Mouse (Mus musculus): ENCODE measurements around the gene Erp27. TPM values are rescaled to one million over a fixed set of nuclear protein-coding genes. Genes with fewer than 3 reads are reported as not detected.
"Not testable (repeated sequence)": the region's sequence is repeated elsewhere in the genome, so short reads cannot be mapped to it uniquely, and the experiment has no call there.

Erp27 gene
- polyA plus RNA-seq, 1 experiment from 2014 or later, result 0.62 TPM

DNA sequence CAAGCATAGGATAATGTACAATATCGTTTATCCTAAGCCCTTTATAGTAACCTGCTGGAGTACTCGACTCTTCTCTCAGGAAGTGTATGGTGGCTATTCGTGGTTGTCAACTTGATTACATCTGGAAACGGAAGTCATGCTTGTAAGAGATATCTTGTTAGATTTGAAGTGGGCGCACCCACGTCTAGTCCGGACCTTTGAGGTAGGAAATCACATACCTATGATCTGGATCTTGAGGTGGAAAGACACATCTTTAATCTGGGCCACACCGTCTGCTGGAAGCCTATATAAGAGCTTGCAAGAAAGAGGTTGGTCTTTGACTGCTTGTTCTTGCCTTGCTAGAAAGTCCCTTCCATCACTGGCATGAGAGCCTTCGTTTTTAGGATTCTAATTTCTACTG lies 19.5 kb downstream of the Erp27 start:
- Histone ChIP-seq H3K9ac (no peak overlapping the region), H3K4me2 (no peak overlapping the region), H3K9me3 (no peaks in the 10 kb centered on the region), H3K27ac (no peak overlapping the region), H3K36me3 (no peaks in the 10 kb centered on the region), H3K27me3 (no peaks in the 10 kb centered on the region), H3K4me1 (peaks cover 46% of the 10 kb centered on the region), H3K4me3 (no peak overlapping the region)
- ATAC-seq (ENCODE audit: borderline replicate concordance, extremely low read depth, low FRiP score, low TSS enrichment), result no peak
- 86% methylated on average over 9 of the region's 9 CpGs for WGBS

DNA sequence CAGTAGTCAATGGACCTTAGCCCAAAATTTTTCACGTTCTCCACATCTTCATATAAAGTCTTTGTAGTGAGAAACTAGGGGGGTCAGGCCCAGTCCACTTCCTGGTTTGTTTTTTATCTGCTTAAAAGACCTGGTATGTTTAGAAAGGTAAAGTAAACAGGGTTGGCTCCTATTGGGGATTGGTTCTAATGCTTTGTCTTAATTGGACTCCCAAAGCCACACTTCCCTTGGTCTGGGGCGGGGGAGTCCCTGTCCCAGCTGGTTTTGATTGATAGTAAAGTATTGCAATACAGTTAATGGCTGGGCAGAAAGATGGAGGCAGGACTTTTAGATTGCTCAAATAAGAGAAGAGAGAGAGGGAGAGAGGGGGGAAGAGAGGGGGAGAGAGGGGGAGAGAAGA lies 21.0 kb downstream of the Erp27 start:
- no peaks in the 10 kb centered on the region for H3K27me3 ChIP-seq
- no peak for ATAC-seq (ENCODE audit: borderline replicate concordance, extremely low read depth, low FRiP score, low TSS enrichment)
- no peaks in the 10 kb centered on the region for H3K36me3 ChIP-seq
- H3K4me3 ChIP-seq, result no peak overlapping the region
- WGBS, result 59% methylated on average over 2 of the region's 2 CpGs
- H3K9me3 ChIP-seq, result no peaks in the 10 kb centered on the region
- H3K4me1 ChIP-seq, result peaks cover 43% of the 10 kb centered on the region
- 0 out of 2 replicates have a peak overlapping the region, but pooled peaks have one; percentile 6 for H3K27ac ChIP-seq
- no peak overlapping the region for H3K9ac ChIP-seq
- no peak overlapping the region for H3K4me2 ChIP-seq

DNA sequence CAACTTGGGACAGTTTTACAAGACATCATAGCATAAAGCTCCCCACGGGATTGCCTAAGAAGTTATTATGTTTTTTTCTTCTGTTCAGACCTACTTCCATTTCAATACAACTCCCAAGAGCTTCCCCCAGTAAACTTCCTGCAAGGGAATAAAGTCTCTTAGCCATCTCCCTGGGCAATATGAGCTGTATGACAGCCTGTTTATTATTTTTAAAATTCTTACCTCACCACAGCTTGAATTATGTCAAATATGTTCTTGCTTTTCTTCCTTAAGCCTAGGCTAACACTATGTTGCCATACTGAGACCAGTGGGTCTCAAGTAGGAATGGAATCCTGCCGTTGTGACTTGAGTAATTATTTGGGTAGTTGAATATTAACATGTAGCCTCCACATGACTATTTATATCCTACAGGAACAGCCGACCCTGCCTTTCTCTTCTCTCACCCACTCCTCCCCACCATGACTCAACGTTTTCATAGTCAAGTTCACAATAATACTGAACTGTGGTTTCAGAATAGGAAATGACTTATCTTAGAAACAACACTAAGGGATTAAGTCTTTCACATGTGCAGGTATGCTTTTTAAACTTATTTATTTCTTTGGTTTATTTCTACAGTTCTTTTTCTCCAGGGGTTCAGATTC lies 21.5 kb downstream of the Erp27 start:
- no peaks in the 10 kb centered on the region for H3K36me3 ChIP-seq
- no peak for ATAC-seq (ENCODE audit: borderline replicate concordance, extremely low read depth, low FRiP score, low TSS enrichment)
- no peak overlapping the region for H3K4me3 ChIP-seq
- H3K9me3 ChIP-seq, result no peaks in the 10 kb centered on the region
- no peak overlapping the region for H3K4me2 ChIP-seq
- 31% methylated on average over 4 of the region's 4 CpGs for WGBS
- H3K9ac ChIP-seq, result no peak overlapping the region
- no peaks in the 10 kb centered on the region for H3K27me3 ChIP-seq
- H3K27ac ChIP-seq, result 0 out of 2 replicates have a peak overlapping the region, but pooled peaks have one; percentile 15
- peaks cover 42% of the 10 kb centered on the region for H3K4me1 ChIP-seq

DNA sequence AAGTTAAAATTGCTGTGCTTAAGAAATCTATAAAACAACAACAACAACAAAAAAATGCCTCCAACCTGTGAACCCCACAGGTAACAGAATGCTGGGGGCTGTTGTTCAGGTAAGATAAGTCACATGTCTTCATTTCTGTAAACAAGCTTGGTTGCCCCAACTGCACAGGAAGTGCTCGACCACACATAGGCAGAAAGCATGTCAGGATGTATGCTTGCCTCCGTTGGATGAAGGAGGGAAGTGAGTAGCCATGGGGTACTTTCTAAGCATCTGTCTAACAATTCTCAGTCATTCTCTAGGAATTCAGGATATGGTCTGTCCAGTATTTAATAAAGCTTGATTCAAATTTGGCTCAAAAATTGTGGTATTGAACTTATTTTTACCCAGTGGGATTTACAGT lies 23.0 kb downstream of the Erp27 start:
- no peak overlapping the region for H3K4me2 ChIP-seq
- H3K27ac ChIP-seq, result peak overlapping the region; percentile 94
- H3K27me3 ChIP-seq, result no peaks in the 10 kb centered on the region
- H3K4me3 ChIP-seq, result no peak overlapping the region
- WGBS, result 27% methylated on average over 2 of the region's 2 CpGs
- H3K9me3 ChIP-seq, result no peaks in the 10 kb centered on the region
- no peak for ATAC-seq (ENCODE audit: borderline replicate concordance, extremely low read depth, low FRiP score, low TSS enrichment)
- H3K36me3 ChIP-seq, result no peaks in the 10 kb centered on the region
- no peak overlapping the region for H3K9ac ChIP-seq
- H3K4me1 ChIP-seq, result peaks cover 51% of the 10 kb centered on the region

DNA sequence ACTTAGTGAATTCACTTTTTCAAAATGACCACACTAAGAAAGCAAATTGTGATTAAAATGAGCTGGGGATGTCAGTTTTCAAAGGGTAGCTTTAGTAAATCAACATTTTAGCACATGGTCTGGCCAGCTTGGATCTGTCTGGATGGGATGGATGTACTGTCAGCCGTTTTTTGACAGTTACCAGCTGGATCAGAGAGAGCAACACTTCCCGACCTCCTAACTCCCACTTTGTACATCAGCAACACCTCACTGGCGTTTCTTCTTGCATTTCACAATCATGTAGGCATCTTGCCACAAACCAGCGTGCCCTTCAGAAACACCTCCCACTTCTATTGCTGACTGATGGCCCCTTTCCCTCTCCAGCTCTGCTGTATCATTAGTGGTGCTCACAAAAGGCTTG lies 23.8 kb downstream of the Erp27 start:
- Histone ChIP-seq H3K4me1 (peaks cover 49% of the 10 kb centered on the region), H3K27ac (peak overlapping the region; percentile 94), H3K36me3 (no peaks in the 10 kb centered on the region), H3K4me2 (no peak overlapping the region), H3K9me3 (no peaks in the 10 kb centered on the region), H3K27me3 (no peaks in the 10 kb centered on the region), H3K9ac (no peak overlapping the region), H3K4me3 (no peak overlapping the region)
- ATAC-seq (ENCODE audit: borderline replicate concordance, extremely low read depth, low FRiP score, low TSS enrichment), result peak; percentile 95
- 33% methylated on average over 4 of the region's 4 CpGs for WGBS

DNA sequence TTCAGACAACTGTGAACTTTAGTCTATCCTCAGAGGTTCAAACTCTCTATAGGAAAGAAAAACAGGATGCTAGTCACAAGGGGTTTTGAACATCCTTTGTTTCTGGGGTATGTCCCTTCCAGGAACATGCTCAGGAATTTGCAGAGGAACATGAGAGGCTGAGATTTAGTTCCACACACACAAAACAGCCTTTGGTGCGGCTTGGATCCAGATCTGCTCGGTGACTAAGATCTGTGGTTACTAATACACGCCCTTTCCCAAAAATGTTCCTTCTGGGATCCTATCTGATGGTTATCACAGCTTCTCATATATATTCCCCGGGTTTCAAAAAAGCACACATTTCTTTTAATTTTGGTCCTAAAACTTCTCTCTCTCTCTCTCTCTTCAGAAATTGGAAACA lies 24.2 kb downstream of the Erp27 start:
- 35% methylated on average over 4 of the region's 4 CpGs for WGBS
- no peak overlapping the region for H3K4me3 ChIP-seq
- no peaks in the 10 kb centered on the region for H3K27me3 ChIP-seq
- H3K36me3 ChIP-seq, result no peaks in the 10 kb centered on the region
- H3K27ac ChIP-seq, result peak overlapping the region; percentile 94
- H3K4me2 ChIP-seq, result no peak overlapping the region; the same call in 1 of the 2 replicates
- H3K9me3 ChIP-seq, result no peaks in the 10 kb centered on the region
- ATAC-seq (ENCODE audit: borderline replicate concordance, extremely low read depth, low FRiP score, low TSS enrichment), result peak; percentile 29; the same call in 1 of the 2 replicates
- no peak overlapping the region for H3K9ac ChIP-seq
- peaks cover 49% of the 10 kb centered on the region for H3K4me1 ChIP-seq

DNA sequence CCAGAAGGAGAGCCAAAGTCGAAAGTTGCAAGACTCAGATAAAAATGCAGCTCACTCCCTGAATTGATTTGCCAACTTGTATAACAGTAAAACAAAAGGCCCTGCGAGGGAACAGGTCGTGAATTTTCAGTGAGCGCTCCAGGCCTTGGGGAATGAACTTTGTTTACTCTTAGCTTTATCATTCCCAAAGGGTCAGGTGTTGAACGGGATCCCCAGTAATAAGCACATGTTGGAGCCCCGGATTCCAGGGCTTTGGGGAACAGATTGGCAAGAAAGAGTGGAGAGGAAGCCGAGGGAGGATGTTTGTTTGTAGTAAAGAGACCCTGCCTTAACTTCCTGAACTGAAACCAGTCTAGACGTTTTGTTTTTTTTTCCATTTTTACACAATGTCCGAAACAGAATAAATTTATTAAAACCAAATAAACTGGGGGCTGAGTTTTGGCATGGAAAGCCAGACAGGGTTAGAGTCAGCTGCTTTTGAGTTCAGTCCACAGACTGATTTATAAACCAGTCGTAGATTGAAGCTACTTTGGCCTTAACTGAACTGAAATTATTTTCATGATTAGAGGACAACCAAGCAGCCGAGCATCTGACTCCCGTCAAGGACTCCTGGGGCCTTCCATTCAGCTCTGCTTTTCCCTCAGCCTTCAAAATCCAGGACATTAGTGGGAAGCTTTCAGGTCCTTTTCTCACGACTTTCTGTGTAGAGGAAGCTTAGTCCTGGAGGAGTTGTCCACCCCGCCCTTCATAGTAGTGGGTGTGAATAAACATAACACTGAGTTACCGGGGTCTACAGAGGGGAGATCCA lies 27.2 kb downstream of the Erp27 start:
- no peak overlapping the region for H3K4me3 ChIP-seq
- no peaks in the 10 kb centered on the region for H3K9me3 ChIP-seq
- H3K36me3 ChIP-seq, result no peaks in the 10 kb centered on the region
- peak overlapping the region; percentile 90 for H3K27ac ChIP-seq
- no peaks in the 10 kb centered on the region for H3K27me3 ChIP-seq
- peaks cover 45% of the 10 kb centered on the region for H3K4me1 ChIP-seq
- no peak overlapping the region for H3K4me2 ChIP-seq
- WGBS, result 25% methylated on average over 15 of the region's 15 CpGs
- H3K9ac ChIP-seq, result no peak overlapping the region
- no peak for ATAC-seq (ENCODE audit: borderline replicate concordance, extremely low read depth, low FRiP score, low TSS enrichment)

DNA sequence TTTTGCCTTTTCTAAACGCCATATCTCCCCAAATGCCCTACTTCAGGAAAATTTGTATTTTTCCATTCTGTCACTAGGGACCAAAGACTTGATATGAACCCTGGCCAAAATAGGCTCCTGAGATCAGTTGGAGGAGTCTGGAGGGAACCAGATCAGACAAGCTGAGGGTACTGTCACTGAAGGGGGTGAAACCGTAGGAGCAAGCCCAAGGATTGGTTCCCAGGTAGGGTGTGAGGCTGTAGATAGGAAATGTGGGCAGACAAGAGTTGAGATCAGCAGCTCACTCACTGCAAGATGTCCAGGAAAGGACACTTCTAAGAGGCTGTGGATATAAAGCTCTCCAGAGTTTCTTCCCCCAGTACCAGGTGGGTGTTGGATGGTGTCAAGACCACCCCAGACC lies 30.0 kb downstream of the Erp27 start:
- Histone ChIP-seq H3K4me2 (no peak overlapping the region), H3K4me3 (no peak overlapping the region), H3K27me3 (no peaks in the 10 kb centered on the region), H3K4me1 (peaks cover 42% of the 10 kb centered on the region), H3K9ac (no peak overlapping the region), H3K27ac (no peak overlapping the region), H3K36me3 (no peaks in the 10 kb centered on the region), H3K9me3 (no peaks in the 10 kb centered on the region)
- 85% methylated on average over 2 of the region's 2 CpGs for WGBS
- ATAC-seq (ENCODE audit: borderline replicate concordance, extremely low read depth, low FRiP score, low TSS enrichment), result no peak

DNA sequence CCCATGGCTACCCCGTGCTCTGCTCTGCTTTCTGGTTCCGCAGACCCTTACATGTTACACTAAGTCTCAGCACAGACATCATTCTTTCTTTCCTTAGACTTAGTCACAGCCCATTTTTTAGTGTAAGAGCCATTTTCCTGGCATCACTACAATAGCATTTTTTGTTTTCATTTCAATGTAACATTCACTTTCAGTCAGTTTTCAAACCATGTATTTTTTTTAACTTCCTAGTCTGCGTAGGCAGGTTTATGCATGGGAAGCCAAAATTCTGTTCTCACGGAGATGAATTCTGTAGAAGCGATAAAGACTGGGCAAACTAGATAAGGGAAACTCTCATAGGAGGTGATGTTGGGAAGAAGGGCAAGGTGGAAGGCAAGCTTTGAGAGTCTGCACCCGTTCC lies 32.4 kb downstream of the Erp27 start:
- no peaks in the 10 kb centered on the region for H3K27me3 ChIP-seq
- H3K4me3 ChIP-seq, result no peak overlapping the region
- no peaks in the 10 kb centered on the region for H3K36me3 ChIP-seq
- WGBS, result 65% methylated on average over 6 of the region's 6 CpGs
- H3K4me2 ChIP-seq, result no peak overlapping the region
- H3K4me1 ChIP-seq, result peaks cover 21% of the 10 kb centered on the region
- peak overlapping the region; percentile 73 for H3K27ac ChIP-seq
- no peaks in the 10 kb centered on the region for H3K9me3 ChIP-seq
- H3K9ac ChIP-seq, result no peak overlapping the region
- no peak for ATAC-seq (ENCODE audit: borderline replicate concordance, extremely low read depth, low FRiP score, low TSS enrichment)

DNA sequence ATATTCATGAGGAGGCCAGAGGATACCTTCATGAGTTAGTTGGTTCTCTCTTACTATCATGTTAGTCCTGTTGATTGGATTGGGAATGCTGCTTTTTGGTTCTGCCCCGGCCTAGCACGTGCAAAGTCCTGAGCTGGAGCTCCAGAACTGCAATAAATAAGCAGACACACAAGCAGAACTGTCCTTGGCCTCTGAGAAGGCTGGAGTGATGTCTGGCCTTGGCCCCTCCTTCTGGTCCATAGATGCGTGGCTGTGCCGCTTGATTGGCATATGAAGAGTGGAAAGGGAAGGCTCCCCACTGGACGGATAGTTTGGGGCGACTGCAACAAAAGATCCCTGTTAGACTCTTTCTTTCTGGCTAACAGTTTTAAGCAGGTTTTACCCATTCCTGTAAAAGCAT lies 32.9 kb downstream of the Erp27 start:
- WGBS, result 86% methylated on average over 6 of the region's 6 CpGs
- Histone ChIP-seq H3K9ac (no peak overlapping the region), H3K4me3 (no peak overlapping the region), H3K4me2 (no peak overlapping the region), H3K27ac (peak overlapping the region; percentile 73), H3K9me3 (no peaks in the 10 kb centered on the region), H3K27me3 (no peaks in the 10 kb centered on the region), H3K4me1 (peaks cover 17% of the 10 kb centered on the region), H3K36me3 (no peaks in the 10 kb centered on the region)
- no peak for ATAC-seq (ENCODE audit: borderline replicate concordance, extremely low read depth, low FRiP score, low TSS enrichment)

DNA sequence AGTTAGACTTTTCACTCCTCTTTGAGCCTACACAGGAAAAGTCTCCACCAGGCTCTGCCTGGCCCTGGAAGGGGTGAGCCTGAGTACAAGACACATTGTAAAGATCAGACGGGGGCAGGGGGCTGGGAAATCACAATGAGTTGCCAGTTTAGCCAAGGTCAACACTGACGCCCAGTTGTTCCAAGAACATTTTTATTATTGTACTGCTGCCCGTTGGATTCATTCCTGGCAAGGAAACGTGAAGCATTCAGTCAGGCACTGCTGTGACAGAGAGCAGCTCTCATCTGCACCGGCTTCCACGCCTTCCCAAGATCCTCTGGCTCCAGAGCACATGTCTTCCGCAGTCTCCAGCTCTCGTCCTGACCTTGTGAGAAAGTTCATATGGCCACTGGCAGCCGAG lies 34.1 kb downstream of the Erp27 start:
- Histone ChIP-seq H3K4me3 (no peak overlapping the region), H3K4me2 (no peak overlapping the region)
- WGBS, result 38% methylated on average over 9 of the region's 9 CpGs

DNA sequence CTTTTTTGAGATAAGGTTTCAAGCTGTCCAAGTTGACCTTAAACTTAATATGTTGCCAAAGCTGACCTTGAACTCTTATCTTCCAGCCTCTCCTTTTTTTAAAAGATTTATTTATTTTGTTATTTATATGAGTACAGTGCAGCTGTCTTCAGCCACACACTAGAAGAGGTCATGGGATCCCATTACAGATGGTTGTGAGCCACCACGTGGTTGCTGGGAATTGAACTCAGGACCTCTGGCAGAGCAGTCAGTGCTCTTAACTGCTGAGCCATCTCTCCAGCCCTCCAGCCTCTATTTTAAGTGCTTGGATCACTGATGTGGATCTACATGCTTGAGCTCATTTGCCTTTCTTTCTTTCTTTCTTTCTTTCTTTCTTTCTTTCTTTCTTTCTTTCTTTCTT lies 37.2 kb downstream of the Erp27 start:
- not testable (repeated sequence) for H3K27ac ChIP-seq; H3K36me3 ChIP-seq; H3K9ac ChIP-seq; H3K4me2 ChIP-seq; H3K9me3 ChIP-seq; H3K4me3 ChIP-seq; ATAC-seq (ENCODE audit: borderline replicate concordance, extremely low read depth, low FRiP score, low TSS enrichment); H3K27me3 ChIP-seq
- peaks cover 35% of the 10 kb centered on the region for H3K4me1 ChIP-seq
- 24% methylated on average over 1 of the region's 1 CpGs for WGBS

More for the DNA sequence above, 34.1 kb downstream of the Erp27 start:
- ATAC-seq (ENCODE audit: borderline replicate concordance, extremely low read depth, low FRiP score, low TSS enrichment), result peak; percentile 91
- Histone ChIP-seq H3K27ac (peak overlapping the region; percentile 79), H3K9me3 (no peaks in the 10 kb centered on the region), H3K36me3 (no peaks in the 10 kb centered on the region), H3K27me3 (no peaks in the 10 kb centered on the region), H3K4me1 (peaks cover 22% of the 10 kb centered on the region), H3K9ac (no peak overlapping the region)

Data from lung, embryonic 15.5 days (tissue).